Mouse (Mus musculus) B cell, adult 62 days (primary cell): Measurements from ENCODE around the gene Tgfb3. TPM values are rescaled to one million over a fixed set of nuclear protein-coding genes. Genes with fewer than 3 reads are reported as not detected.

Experiments used
- total RNA-seq: library from RNA; stranded (reverse); gene quantifications from 4 replicates; pipeline ENCODE4 v1.2.4, GENCODE M21; 2023

Gene Tgfb3
- total RNA-seq = 3.0 to 3.5 TPM (median 3.3 TPM) in 4 replicates

DNA sequence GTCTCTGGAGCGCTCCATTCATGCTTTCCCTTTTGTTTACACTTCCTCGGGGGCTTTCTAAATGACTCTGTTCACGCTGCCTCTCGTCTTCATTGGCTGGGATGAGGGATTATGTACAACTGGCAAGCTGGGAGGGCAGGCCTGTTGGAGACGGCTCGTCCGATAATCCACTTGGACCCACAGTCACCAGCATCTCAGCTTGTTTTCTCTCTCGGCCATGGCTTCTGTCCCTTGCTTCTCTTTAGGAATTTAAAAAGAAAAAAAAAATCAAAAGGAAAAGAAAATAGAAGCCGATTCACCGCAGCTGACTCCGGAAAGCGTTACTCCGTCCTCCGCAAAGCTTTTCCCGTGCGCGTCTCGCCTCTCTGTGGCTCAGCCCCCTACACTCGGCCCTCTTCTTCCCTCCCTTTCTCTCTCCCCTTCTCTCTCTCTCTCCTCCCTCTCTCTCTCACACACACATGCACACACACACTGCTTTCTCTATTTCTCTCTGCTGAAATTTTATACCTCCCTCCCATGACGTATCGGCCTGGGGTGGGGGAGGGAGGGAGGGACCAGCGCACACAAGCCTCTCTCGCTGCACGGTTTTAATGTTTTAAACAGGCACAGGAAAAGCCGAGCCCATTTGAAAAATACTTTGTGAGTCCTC, at the start of gene Tgfb3:
Gene Tgfb3, minus strand, starts transcription at position 489 of the 649 bp plus-strand sequence.

DNA sequence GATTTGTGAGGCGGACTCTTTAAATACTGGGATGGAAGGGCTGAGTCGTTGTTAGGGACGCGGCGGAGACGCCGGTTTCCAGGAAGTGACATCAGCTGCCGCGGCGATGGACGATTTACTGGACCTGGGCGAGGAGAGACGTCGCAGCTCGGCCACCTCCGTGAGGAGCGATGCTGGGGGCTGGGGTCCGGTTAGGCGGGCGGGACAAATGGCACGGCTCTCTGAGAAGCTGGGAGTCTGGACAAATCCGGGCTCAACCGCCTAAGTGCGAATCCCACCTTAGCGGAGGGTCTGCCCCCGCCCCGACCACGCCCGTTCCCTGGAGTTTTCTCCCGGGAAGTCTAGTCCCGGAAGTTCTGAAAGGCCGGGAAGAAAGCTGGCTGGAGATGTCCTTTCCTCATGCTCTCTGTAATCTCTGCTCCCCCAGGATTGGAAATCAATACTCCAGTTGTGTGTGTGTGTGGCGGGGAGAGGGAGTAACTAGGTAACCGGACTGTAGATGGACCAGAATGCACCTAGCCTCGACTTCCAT, 3.7 kb upstream of the Tgfb3 start, which contains the start of gene Ift43:
Gene Ift43, plus strand, starts transcription at position 61 of the 532 bp plus-strand sequence.

Other genes with a start within 250 kb of the Tgfb3 start
- gene Ift43, start 3.5 kb upstream of the Tgfb3 start, total RNA-seq = 2.9 TPM in 1 of 4 replicates, not detected in the others
- 61.1 to 72.9 TPM (median 64.5 TPM) in 4 replicates for gene Gpatch2l, start 162.8 kb upstream of the Tgfb3 start, total RNA-seq